11 mouse cellular contexts compared by ENCODE assay signal in the genomic region with DNA sequence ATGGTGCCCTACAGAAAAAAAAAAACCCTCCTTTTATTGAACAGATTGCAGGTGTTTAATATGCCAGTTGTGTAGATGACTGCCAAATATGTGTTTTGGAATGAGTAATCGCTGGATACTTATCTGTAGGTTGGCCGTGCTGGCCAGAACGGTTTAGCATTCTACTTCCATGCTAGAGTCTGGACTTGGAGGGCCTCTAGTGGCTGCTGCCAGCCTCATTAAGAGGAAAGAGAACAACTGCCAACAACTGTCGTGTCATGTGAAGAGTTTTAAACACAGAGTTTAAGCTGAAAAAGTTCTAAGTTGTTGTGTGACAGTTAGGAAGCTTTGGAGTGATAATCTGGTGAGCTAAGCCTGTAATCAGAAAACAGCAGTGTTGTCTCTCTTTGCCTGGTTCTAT. TPM values are rescaled to one million over a fixed set of nuclear protein-coding genes. Genes with fewer than 3 reads are reported as not detected.
DNase-seq lines count a peak whose midpoint lies in the region; ATAC-seq and TF ChIP-seq lines count a peak whose summit lies in the region.
"Had no signal": no experiment of that assay in that cellular context is flagged by ENCODE, and none has a peak within 500 bp of the region (broad histone marks: within the 10 kb centered on the region; RNA-seq: fewer than 3 reads in every experiment).

No protein-coding gene starts in this region.

- no peak overlapping the region for H3K27ac ChIP-seq in forebrain, embryonic 14.5 days (ENCODE audit: low read depth, low read length)
- no peak overlapping the region for H3K27ac ChIP-seq in forebrain, embryonic 12.5 days
- no peak overlapping the region for H3K27ac ChIP-seq in liver, adult 2 months (replicated peaks; ENCODE audit: insufficient read depth, low read depth, low read length)
- H3K27ac ChIP-seq in liver, embryonic 12.5 days: no peak overlapping the region
- no peak overlapping the region for H3K27ac ChIP-seq in forebrain, embryonic 13.5 days

- no peak overlapping the region for H3K4me2 ChIP-seq in forebrain, embryonic 14.5 days (ENCODE audit: low read length)
- H3K4me2 ChIP-seq in forebrain, embryonic 12.5 days: no peak overlapping the region
- no peak overlapping the region for H3K4me2 ChIP-seq in liver, embryonic 12.5 days
- no peak overlapping the region for H3K4me2 ChIP-seq in forebrain, embryonic 13.5 days

- H3K27me3 ChIP-seq in forebrain, embryonic 14.5 days (replicated peaks; ENCODE audit: control insufficient read depth, insufficient read depth, low read length): no peaks in the 10 kb centered on the region
- no peaks in the 10 kb centered on the region for H3K27me3 ChIP-seq in forebrain, embryonic 12.5 days
- no peaks in the 10 kb centered on the region for H3K27me3 ChIP-seq in liver, adult 2 months (ENCODE audit: control insufficient read depth, insufficient read depth, low read length)
- H3K27me3 ChIP-seq in liver, embryonic 12.5 days (replicated peaks): no peaks in the 10 kb centered on the region
- no peaks in the 10 kb centered on the region for H3K27me3 ChIP-seq in forebrain, embryonic 13.5 days

- no peak for ATAC-seq in forebrain, embryonic 14.5 days
- ATAC-seq in forebrain, embryonic 12.5 days (ENCODE audit: low FRiP score): no peak
- ATAC-seq in liver, embryonic 12.5 days: no peak
- ATAC-seq in forebrain, embryonic 13.5 days: no peak
- ATAC-seq: CD4-positive, CD25-positive, alpha-beta regulatory T cell, adult 4 months; forebrain, embryonic 16.5 days had no signal

- peak; percentile 24 for DNase-seq in forebrain, embryonic 14.5 days (ENCODE audit: low spot score)
- DNase-seq in liver, adult 2 months (ENCODE audit: extremely low read depth, low read depth, low spot score): peak; percentile 4
- DNase-seq in layer of hippocampus, adult 18-20 months (ENCODE audit: low spot score in 2 of 2): peak; percentile 8 to 28
- peak; percentile 5 for DNase-seq in retina, embryonic 14.5 days (ENCODE audit: low spot score)
- DNase-seq in Muller cell, postnatal 12 days (ENCODE audit: inconsistent ontology term): no peak

- no peak overlapping the region for H3K9ac ChIP-seq in forebrain, embryonic 14.5 days (ENCODE audit: low read length)
- no peak overlapping the region for H3K9ac ChIP-seq in forebrain, embryonic 12.5 days
- no peak overlapping the region for H3K9ac ChIP-seq in liver, adult 2 months (ENCODE audit: low read depth, low read length)
- H3K9ac ChIP-seq in liver, embryonic 12.5 days: no peak overlapping the region
- no peak overlapping the region for H3K9ac ChIP-seq in forebrain, embryonic 13.5 days

- no peaks in the 10 kb centered on the region for H3K9me3 ChIP-seq in forebrain, embryonic 14.5 days (replicated peaks; ENCODE audit: control insufficient read depth, low read length)
- no peaks in the 10 kb centered on the region for H3K9me3 ChIP-seq in forebrain, embryonic 12.5 days
- H3K9me3 ChIP-seq in liver, embryonic 12.5 days (replicated peaks): no peaks in the 10 kb centered on the region
- no peaks in the 10 kb centered on the region for H3K9me3 ChIP-seq in forebrain, embryonic 13.5 days (replicated peaks)

- no peaks in the 10 kb centered on the region for H3K79me2 ChIP-seq in liver, adult 2 months (ENCODE audit: control insufficient read depth, insufficient read depth, low read length)

- WGBS in forebrain, embryonic 14.5 days: 67% methylated on average over 4 of the region's 4 CpGs
- WGBS in forebrain, embryonic 12.5 days: 72% methylated on average over 4 of the region's 4 CpGs
- 43% methylated on average over 4 of the region's 4 CpGs for WGBS in liver, adult 2 months
- 45% methylated on average over 4 of the region's 4 CpGs for WGBS in liver, embryonic 12.5 days (ENCODE audit: insufficient replicate concordance)
- 68% methylated on average over 4 of the region's 4 CpGs for WGBS in forebrain, embryonic 13.5 days

- H3K36me3 ChIP-seq in forebrain, embryonic 14.5 days (ENCODE audit: control insufficient read depth, insufficient read depth, low read length): no peaks in the 10 kb centered on the region
- H3K36me3 ChIP-seq in forebrain, embryonic 12.5 days (replicated peaks): no peaks in the 10 kb centered on the region
- H3K36me3 ChIP-seq in liver, adult 2 months (ENCODE audit: control insufficient read depth, insufficient read depth, low read length): no peaks in the 10 kb centered on the region
- H3K36me3 ChIP-seq in liver, embryonic 12.5 days: no peaks in the 10 kb centered on the region
- H3K36me3 ChIP-seq in forebrain, embryonic 13.5 days (ENCODE audit: poor library complexity, severe bottlenecking): no peaks in the 10 kb centered on the region

- no peak for TF ChIP-seq POLR2A in liver, adult 2 months (IDR thresholded peaks at IDR 0.05; ENCODE audit: extremely low read depth, insufficient read depth, low read length)

- H3K4me1 ChIP-seq in forebrain, embryonic 14.5 days (ENCODE audit: control insufficient read depth, insufficient read depth, low read length): no peaks in the 10 kb centered on the region
- no peaks in the 10 kb centered on the region for H3K4me1 ChIP-seq in forebrain, embryonic 12.5 days
- no peaks in the 10 kb centered on the region for H3K4me1 ChIP-seq in liver, adult 2 months (ENCODE audit: control insufficient read depth, insufficient read depth, low read length)
- H3K4me1 ChIP-seq in liver, embryonic 12.5 days: no peaks in the 10 kb centered on the region
- H3K4me1 ChIP-seq in forebrain, embryonic 13.5 days: no peaks in the 10 kb centered on the region

- H3K4me3 ChIP-seq in forebrain, embryonic 14.5 days (ENCODE audit: low read depth, low read length): no peak overlapping the region
- H3K4me3 ChIP-seq in forebrain, embryonic 12.5 days (replicated peaks): no peak overlapping the region
- H3K4me3 ChIP-seq in liver, adult 2 months (ENCODE audit: insufficient read depth, low read depth, low read length): no peak overlapping the region
- no peak overlapping the region for H3K4me3 ChIP-seq in liver, embryonic 12.5 days
- no peak overlapping the region for H3K4me3 ChIP-seq in forebrain, embryonic 13.5 days

- TF ChIP-seq CTCF in liver, adult 2 months (IDR thresholded peaks at IDR 0.05; ENCODE audit: low read depth, low read length): no peak

RNA-seq across cellular contexts. Expression of a gene that starts 38.0 kb away (rescaled TPM):
- 66.0 and 103 TPM in 2 replicates for polyA plus RNA-seq in forebrain, embryonic 14.5 days (2014; fragmentation: Nextera tagmentation; extraction: Ambion mirVana)
- 43.6 and 44.1 TPM in 2 replicates for polyA plus RNA-seq in forebrain, embryonic 12.5 days (2016; fragmentation: Nextera tagmentation; extraction: Ambion mirVana)
- total RNA-seq in liver, adult 2 months (2014; rRNA removed): under 0.01 and 0.09 TPM in 2 replicates
- not detected in 2 replicates for polyA plus RNA-seq in liver, adult 2 months (2012; rRNA removed)
- not detected in 2 replicates for polyA plus RNA-seq in liver, embryonic 12.5 days (2016; fragmentation: Nextera tagmentation; extraction: Ambion mirVana)
- total RNA-seq in layer of hippocampus, adult 18-20 months (2021): 100 to 1,000 TPM; 174 to 177 TPM
- 87.2 and 89.1 TPM in 2 replicates for polyA plus RNA-seq in forebrain, embryonic 13.5 days (2015; fragmentation: Nextera tagmentation; extraction: Ambion mirVana)

RNA-seq across cellular contexts. Expression of a gene that starts 38.3 kb away (rescaled TPM):
- polyA plus RNA-seq in forebrain, embryonic 14.5 days (2014; fragmentation: Nextera tagmentation; extraction: Ambion mirVana): not detected in 2 replicates
- 0.09 TPM in 1 of 2 replicates, not detected in the other for polyA plus RNA-seq in forebrain, embryonic 12.5 days (2016; fragmentation: Nextera tagmentation; extraction: Ambion mirVana)
- not detected in 2 replicates for total RNA-seq in liver, adult 2 months (2014; rRNA removed)
- polyA plus RNA-seq in liver, adult 2 months (2012; rRNA removed): 0.04 and 0.11 TPM in 2 replicates
- 1.1 and 2.0 TPM in 2 replicates for polyA plus RNA-seq in liver, embryonic 12.5 days (2016; fragmentation: Nextera tagmentation; extraction: Ambion mirVana)
- not detected for total RNA-seq in layer of hippocampus, adult 18-20 months (2021)
- 0.16 TPM in 1 of 2 replicates, not detected in the other for polyA plus RNA-seq in forebrain, embryonic 13.5 days (2015; fragmentation: Nextera tagmentation; extraction: Ambion mirVana)
- total RNA-seq: layer of hippocampus, postnatal 14 days had no signal
- polyA plus RNA-seq: forebrain, embryonic 16.5 days had no signal

Comparison
In these comparisons a context has a peak if more than half of its experiments do, and no peak if none do; other contexts are left out.
1. RNA of a gene that starts 38.0 kb away (polyA plus RNA-seq): 87.2 to 89.1 TPM in forebrain, embryonic 13.5 days, 66.0 to 103 TPM in forebrain, embryonic 14.5 days and 43.6 to 44.1 TPM in forebrain, embryonic 12.5 days; not detected in liver, adult 2 months and not detected in liver, embryonic 12.5 days; every median in the first group is over 10 times any median in the second.